Mouse (Mus musculus): ENCODE data around the gene Usp43.

DNA sequence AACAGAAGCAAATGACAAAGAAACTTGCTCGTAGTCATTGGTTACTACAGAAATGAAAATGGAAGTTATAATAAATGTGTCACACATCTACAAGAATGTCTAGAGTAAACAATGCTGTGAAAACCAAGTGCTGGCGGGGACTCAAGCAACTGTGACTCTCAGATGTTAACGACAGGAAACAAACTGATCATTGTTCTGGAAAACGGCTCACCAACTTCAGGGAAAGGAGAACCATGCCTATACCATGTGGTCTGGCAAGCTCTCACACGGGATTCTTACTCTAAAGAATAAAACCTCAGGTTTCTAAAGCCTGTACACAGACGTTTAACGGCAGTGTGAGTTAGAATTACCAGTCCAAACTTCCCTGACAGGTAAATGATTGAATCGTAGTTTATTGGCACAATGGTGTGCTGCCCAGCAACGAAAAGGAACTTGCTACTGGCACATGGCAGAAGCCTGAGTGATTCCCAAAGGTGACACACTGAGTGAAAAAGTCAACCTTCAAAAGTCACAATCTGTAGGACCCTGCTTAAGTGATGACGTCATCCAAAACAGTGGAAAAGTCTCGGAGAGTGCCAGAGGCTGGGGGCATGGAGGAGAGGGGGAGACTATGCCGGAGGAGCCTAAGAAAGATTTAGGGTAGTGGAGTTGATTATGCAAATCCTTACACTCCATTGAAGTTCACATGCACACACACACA is 93.4 kb downstream of the Usp43 start:
- TF ChIP-seq POLR2A (IDR thresholded peaks at IDR 0.05; ENCODE audit: extremely low read depth, insufficient read depth, low read length) (no peak), CTCF (IDR thresholded peaks at IDR 0.05; ENCODE audit: low read depth, low read length) (no peak)

Measured in liver, adult 2 months (tissue).